Mouse (Mus musculus) B cell, adult (primary cell): ENCODE measurements around the gene Defa17. TPM values are rescaled to one million over a fixed set of nuclear protein-coding genes. Genes with fewer than 3 reads are reported as not detected.

Source experiments
- total RNA-seq: library from RNA; stranded (reverse); gene quantifications from 4 replicates; pipeline ENCODE4 v1.2.4, GENCODE M21; 2023; ENCODE audit not compliant: inconsistent age

Defa17 gene
- not detected in 4 replicates for total RNA-seq

DNA sequence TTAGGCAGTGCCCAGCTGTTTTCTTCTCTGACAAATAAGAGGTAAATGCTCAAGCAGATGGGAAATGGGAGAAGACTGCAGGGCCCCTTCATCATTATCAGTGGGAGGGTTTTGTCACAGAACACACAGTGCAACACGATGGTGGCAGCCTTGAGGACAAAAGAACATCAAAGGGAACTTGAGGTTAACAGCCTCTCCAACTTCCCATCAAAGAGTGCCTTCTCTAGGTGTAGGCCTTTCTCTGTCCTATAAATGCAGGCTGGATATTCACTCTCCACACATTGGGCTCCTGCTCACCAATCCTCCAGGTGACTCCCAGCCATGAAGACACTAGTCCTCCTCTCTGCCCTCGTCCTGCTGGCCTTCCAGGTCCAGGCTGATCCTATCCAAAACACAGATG, at the start of gene Defa17:
Gene Defa17, plus strand, starts transcription at position 301 of the 400 bp plus-strand sequence.

DNA sequence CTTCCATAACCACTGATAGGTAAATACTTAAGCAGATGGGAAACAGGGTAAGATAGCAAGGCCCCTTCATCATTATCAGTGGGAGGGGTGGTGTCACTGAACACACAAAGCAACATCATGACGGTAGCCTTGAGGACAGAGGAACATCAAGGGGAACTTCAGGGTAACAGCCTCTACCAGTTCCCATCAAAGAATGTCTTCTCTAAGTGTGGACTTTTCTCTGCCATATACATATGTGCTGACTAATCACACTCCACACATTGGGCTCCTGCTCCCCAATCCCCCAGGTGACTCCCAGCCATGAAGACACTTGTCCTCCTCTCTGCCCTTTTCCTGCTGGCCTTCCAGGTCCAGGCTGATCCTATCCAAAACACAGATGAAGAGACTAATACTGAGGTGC, 37.7 kb upstream of the Defa17 start, which contains the start of gene Defa26:
Gene Defa26, plus strand, starts transcription at position 301 of the 400 bp plus-strand sequence.

DNA sequence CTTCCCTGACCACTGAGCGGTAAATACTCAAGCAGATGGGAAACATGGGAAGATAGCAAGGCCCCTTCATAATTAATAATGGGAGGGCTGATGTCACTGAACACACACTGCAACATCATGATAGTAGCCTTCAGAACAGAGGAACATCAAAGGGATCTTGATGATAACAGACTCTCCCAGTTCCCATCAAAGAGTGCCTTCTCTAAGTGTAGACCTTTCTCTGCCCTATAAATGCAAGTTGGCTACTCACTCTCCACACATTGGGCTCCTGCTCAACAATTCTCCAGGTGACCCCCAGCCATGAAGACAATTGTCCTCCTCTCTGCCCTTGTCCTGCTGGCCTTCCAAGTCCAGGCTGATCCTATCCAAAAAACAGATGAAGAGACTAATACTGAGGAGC, 9.9 kb downstream of the Defa17 start, which contains the start of gene Defa34:
Gene Defa34, plus strand, starts transcription at position 301 of the 400 bp plus-strand sequence.

DNA sequence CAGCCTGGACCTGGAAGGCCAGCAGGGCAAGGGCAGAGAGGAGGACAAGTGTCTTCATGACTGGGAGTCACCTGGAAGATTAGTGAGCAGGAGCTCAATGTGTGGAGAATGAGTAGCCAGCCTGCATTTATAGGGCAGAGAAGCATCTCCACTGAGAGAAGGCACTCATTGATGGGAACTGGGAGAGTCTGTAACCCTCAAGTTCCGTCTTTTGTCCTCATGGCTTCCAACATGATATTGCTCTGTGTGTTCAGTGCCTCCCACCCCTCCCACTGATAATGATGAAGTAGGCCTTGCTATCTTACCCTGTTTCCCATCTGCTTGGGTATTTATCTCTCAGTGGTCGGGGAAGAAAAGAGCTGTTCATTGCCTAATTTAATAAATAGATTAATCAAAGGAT, 48.0 kb downstream of the Defa17 start, which contains the start of gene AY761184:
Gene AY761184, minus strand, starts transcription at position 101 of the 400 bp plus-strand sequence.

Other genes with a start within 250 kb of the Defa17 start
- gene Defa36, start 228.4 kb upstream of the Defa17 start, total RNA-seq, result not detected in 4 replicates
- not detected in 4 replicates for gene Gm7849, start 199.2 kb upstream of the Defa17 start, total RNA-seq
- gene Defa20, start 146.5 kb upstream of the Defa17 start, total RNA-seq, result not detected in 4 replicates
- gene Defa32, start 126.7 kb upstream of the Defa17 start, total RNA-seq, result not detected in 4 replicates
- not detected in 4 replicates for gene Defa37, start 90.4 kb upstream of the Defa17 start, total RNA-seq
- gene Defa28, start 72.8 kb upstream of the Defa17 start, total RNA-seq, result not detected in 4 replicates
- not detected in 4 replicates for gene Gm7861, start 61.3 kb upstream of the Defa17 start, total RNA-seq
- not detected in 4 replicates for gene Defa26, start 37.6 kb upstream of the Defa17 start, total RNA-seq
- gene Defa34, start 10.0 kb downstream of the Defa17 start, total RNA-seq, result not detected in 4 replicates
- not detected in 4 replicates for gene AY761184, start 47.9 kb downstream of the Defa17 start, total RNA-seq
- not detected in 4 replicates for gene Defa24, start 78.7 kb downstream of the Defa17 start, total RNA-seq
- gene Defb50, start 167.8 kb downstream of the Defa17 start, total RNA-seq, result not detected in 4 replicates
- not detected in 4 replicates for gene Defb2, start 184.1 kb downstream of the Defa17 start, total RNA-seq
- gene Defb10, start 203.1 kb downstream of the Defa17 start, total RNA-seq, result not detected in 4 replicates
- gene Defb9, start 229.6 kb downstream of the Defa17 start, total RNA-seq, result not detected in 4 replicates